Mouse (Mus musculus) heart, embryonic 14.5 days (tissue): ENCODE data around the gene 9930021J03Rik. TPM values are rescaled to one million over a fixed set of nuclear protein-coding genes. Genes with fewer than 3 reads are reported as not detected.

ENCODE experiments used
- ATAC-seq: fragments of 200-750 bp; cut with Nextera tagmentation; 2 replicates; pipeline ENCODE4 v1.8.0; 2017; ENCODE audit warnings: low read depth, moderate TSS enrichment; ENCODE audit not compliant: insufficient number of reproducible peaks, insufficient read depth, low FRiP score
- H3K27ac ChIP-seq, 2 experiments: fragments of 200-500 bp in 1 of 2; fragments of 300-500 bp in 1 of 2; sonication (generic) in 1 of 2; replicated peaks in 1 of 2; 2 replicates each; pipeline ENCODE4 v1.5.1; 2012 to 2014; ENCODE audit warnings: low read depth in 2 of 2, low read length in 2 of 2, control low read depth in 1 of 2, mild to moderate bottlenecking in 1 of 2, mixed read lengths in 1 of 2; ENCODE audit not compliant: control insufficient read depth in 1 of 2, insufficient read depth in 1 of 2
- H3K27me3 ChIP-seq: fragments of 300-500 bp; sonication (generic); 2 replicates; pipeline ENCODE4 v1.6.1; 2014; ENCODE audit warnings: mild to moderate bottlenecking, low read length, control low read depth; ENCODE audit not compliant: control insufficient read depth, insufficient read depth
- H3K36me3 ChIP-seq: fragments of 300-500 bp; sonication (generic); 2 replicates; pipeline ENCODE4 v1.6.1; 2014; ENCODE audit warnings: mild to moderate bottlenecking, control low read depth, low read length, mixed read lengths; ENCODE audit not compliant: control insufficient read depth, insufficient read depth
- H3K4me1 ChIP-seq, 2 experiments: fragments of 200-500 bp in 1 of 2; fragments of 300-500 bp in 1 of 2; sonication (generic) in 1 of 2; 2 replicates each; pipeline ENCODE4 v1.6.1; 2012 to 2014; ENCODE audit warnings: low read length in 2 of 2, control low read depth in 1 of 2, mixed read lengths in 1 of 2; ENCODE audit not compliant: control insufficient read depth in 2 of 2, insufficient read depth in 2 of 2
- H3K4me2 ChIP-seq: fragments of 300-500 bp; sonication (generic); 2 replicates; pipeline ENCODE4 v1.6.1; 2014; ENCODE audit warnings: mild to moderate bottlenecking, low read length
- H3K4me3 ChIP-seq, 2 experiments: fragments of 200-500 bp in 1 of 2; fragments of 300-500 bp in 1 of 2; sonication (generic) in 1 of 2; 2 replicates each; pipeline ENCODE4 v1.5.1; 2012 to 2014; ENCODE audit warnings: low read length in 2 of 2, mild to moderate bottlenecking in 2 of 2, control low read depth in 1 of 2, low read depth in 1 of 2, moderate library complexity in 1 of 2; ENCODE audit not compliant: control insufficient read depth in 1 of 2, insufficient read depth in 1 of 2
- H3K9ac ChIP-seq: fragments of 300-500 bp; sonication (generic); 2 replicates; pipeline ENCODE4 v1.6.1; 2014; ENCODE audit warnings: mild to moderate bottlenecking, low read length
- H3K9me3 ChIP-seq: fragments of 300-500 bp; sonication (generic); 2 replicates; pipeline ENCODE4 v1.6.1; 2016; ENCODE audit warnings: low read length, control low read depth; ENCODE audit not compliant: control insufficient read depth
- WGBS: fragments of 180-500 bp; shearing (Covaris S2); extraction: QIAGEN DNeasy Blood & Tissue Kit; methylation state at CpG from one replicate; pipeline ENCODE4 v1.1.7; 2014; 5-methylcytosine and 5-hydroxymethylcytosine counted together
- polyA plus RNA-seq: library from polyadenylated mRNA; unstranded; fragments of >200 nt; fragmentation: Nextera tagmentation; extraction: Ambion mirVana; gene quantifications from 2 replicates; pipeline ENCODE4 v1.2.1, GENCODE M21; 2014

The 9930021J03Rik gene
- polyA plus RNA-seq, 1 experiment from 2014 or later = 6.0 TPM

- Histone ChIP-seq H3K9ac (no peak overlapping the region), H3K4me1 (no peaks in the 10 kb centered on the region), H3K9me3 (no peaks in the 10 kb centered on the region), H3K27ac (no peak overlapping the region), H3K36me3 (no peaks in the 10 kb centered on the region), H3K27me3 (no peaks in the 10 kb centered on the region), H3K4me2 (no peak overlapping the region), H3K4me3 (no peak overlapping the region)
- WGBS = 80% methylated on average over 3 of the region's 3 CpGs
- ATAC-seq = no peak
Observed at GRCm38 (mm10) chr19:29735421-29735820, 70.4 kb downstream of the 9930021J03Rik start.

- Histone ChIP-seq H3K4me1 (no peaks in the 10 kb centered on the region), H3K36me3 (peaks cover 54% of the 10 kb centered on the region), H3K4me2 (no peak overlapping the region), H3K4me3 (no peak overlapping the region), H3K27me3 (no peaks in the 10 kb centered on the region), H3K27ac (no peak overlapping the region), H3K9me3 (no peaks in the 10 kb centered on the region), H3K9ac (no peak overlapping the region)
- no peak for ATAC-seq
- WGBS = 90% methylated on average over 3 of the region's 3 CpGs
Observed at GRCm38 (mm10) chr19:29718476-29718875, 87.3 kb downstream of the 9930021J03Rik start.

GRCm38 (mm10) chr19:29717854-29718253 lies 87.9 kb downstream of the 9930021J03Rik start:
- WGBS = 89% methylated on average over 3 of the region's 3 CpGs
- Histone ChIP-seq H3K36me3 (peaks cover 54% of the 10 kb centered on the region), H3K4me2 (no peak overlapping the region), H3K4me1 (no peaks in the 10 kb centered on the region), H3K9me3 (no peaks in the 10 kb centered on the region), H3K27ac (no peak overlapping the region), H3K4me3 (no peak overlapping the region), H3K9ac (no peak overlapping the region), H3K27me3 (no peaks in the 10 kb centered on the region)
- ATAC-seq = no peak

DNA sequence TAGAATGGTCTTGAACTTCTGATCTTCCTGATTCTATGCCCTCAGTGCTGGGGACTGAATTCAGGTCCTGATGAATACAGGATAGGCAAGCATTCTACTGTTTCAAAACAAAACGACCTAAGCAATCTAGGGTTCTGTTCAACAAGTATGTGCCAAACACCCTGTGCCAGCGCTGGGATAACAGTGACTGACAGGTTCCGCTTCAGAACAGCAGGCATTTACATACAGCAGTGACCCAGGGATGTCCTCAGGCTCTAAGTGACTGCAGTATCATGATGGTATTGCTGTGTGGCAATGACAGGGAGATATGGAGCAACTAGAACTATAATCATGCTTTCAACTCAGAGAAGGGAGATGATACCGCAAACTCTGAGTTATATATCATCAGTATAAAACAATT lies 92.3 kb downstream of the 9930021J03Rik start:
- no peaks in the 10 kb centered on the region for H3K4me1 ChIP-seq
- ATAC-seq = no peak
- no peak overlapping the region for H3K9ac ChIP-seq
- no peak overlapping the region for H3K4me2 ChIP-seq
- no peak overlapping the region for H3K4me3 ChIP-seq
- no peak overlapping the region for H3K27ac ChIP-seq
- peaks cover 34% of the 10 kb centered on the region for H3K36me3 ChIP-seq
- no peaks in the 10 kb centered on the region for H3K9me3 ChIP-seq
- 79% methylated on average over 4 of the region's 4 CpGs for WGBS
- H3K27me3 ChIP-seq = no peaks in the 10 kb centered on the region

DNA sequence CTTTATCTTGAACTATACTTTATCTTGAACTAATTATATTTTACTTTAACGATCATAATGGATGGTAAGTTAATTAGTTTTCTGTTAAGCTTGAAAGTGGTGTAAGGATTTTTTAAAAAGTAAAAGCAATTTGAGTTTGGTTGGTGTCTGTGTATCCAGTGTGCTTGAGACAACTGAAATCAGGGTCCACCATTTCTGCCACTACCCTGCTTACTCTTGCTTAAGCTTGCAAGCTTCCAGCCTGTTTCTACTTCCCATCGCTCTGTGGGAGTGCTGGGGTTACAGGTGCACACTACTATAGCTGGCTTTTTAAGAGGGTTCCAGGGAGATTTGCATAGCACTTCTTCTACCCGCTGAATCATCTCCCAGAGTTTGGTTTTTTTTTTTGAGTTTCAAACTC lies 96.3 kb downstream of the 9930021J03Rik start:
- no peaks in the 10 kb centered on the region for H3K4me1 ChIP-seq
- WGBS = 75% methylated on average over 3 of the region's 3 CpGs
- H3K27ac ChIP-seq = no peak overlapping the region
- H3K4me2 ChIP-seq = no peak overlapping the region
- no peak overlapping the region for H3K4me3 ChIP-seq
- 0 out of 2 replicates have a peak, but pooled peaks cover 5% of the 10 kb centered on the region for H3K36me3 ChIP-seq
- no peaks in the 10 kb centered on the region for H3K9me3 ChIP-seq
- H3K27me3 ChIP-seq = no peaks in the 10 kb centered on the region
- H3K9ac ChIP-seq = no peak overlapping the region
- no peak for ATAC-seq

GRCm38 (mm10) chr19:29708461-29708860 lies 97.3 kb downstream of the 9930021J03Rik start:
- WGBS = 63% methylated on average over 5 of the region's 5 CpGs
- no peaks in the 10 kb centered on the region for H3K27me3 ChIP-seq
- H3K4me3 ChIP-seq = peak overlapping the region in 1 of 2 experiments; percentile 30; a peak in 2 of 4 replicates
- peak overlapping the region; percentile 54 for H3K4me2 ChIP-seq
- no peaks in the 10 kb centered on the region for H3K4me1 ChIP-seq
- H3K36me3 ChIP-seq = no peaks in the 10 kb centered on the region
- H3K9me3 ChIP-seq = no peaks in the 10 kb centered on the region
- no peak overlapping the region for H3K27ac ChIP-seq
- no peak for ATAC-seq
- H3K9ac ChIP-seq = no peak overlapping the region

DNA sequence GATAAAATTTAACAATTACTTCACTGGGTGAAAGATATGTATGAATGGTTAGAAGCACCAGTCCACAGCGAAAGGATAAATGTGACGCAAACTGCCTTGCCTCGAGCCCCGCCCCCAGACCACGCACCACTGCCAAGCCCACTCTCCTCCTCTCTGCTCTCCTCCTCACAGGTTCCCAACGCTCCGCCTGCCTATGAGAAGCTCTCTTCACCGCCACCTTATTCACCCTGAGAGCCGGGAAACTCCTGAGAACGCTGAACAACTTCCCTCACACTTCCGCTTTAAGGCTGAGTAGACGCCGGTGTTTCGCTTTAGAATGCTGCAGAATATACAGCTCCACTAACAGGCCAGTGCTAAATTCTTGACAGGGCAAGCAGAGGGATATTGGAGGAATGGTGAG lies 97.8 kb downstream of the 9930021J03Rik start:
- H3K27me3 ChIP-seq = no peaks in the 10 kb centered on the region
- peak overlapping the region; percentile 54 for H3K4me2 ChIP-seq
- ATAC-seq = no peak
- H3K9me3 ChIP-seq = no peaks in the 10 kb centered on the region
- H3K36me3 ChIP-seq = no peaks in the 10 kb centered on the region
- 56% methylated on average over 14 of the region's 14 CpGs for WGBS
- H3K27ac ChIP-seq = no peak overlapping the region
- no peaks in the 10 kb centered on the region; a peak in 1 of 4 replicates for H3K4me1 ChIP-seq
- H3K4me3 ChIP-seq = peak overlapping the region; percentile 25 to 30
- no peak overlapping the region for H3K9ac ChIP-seq

DNA sequence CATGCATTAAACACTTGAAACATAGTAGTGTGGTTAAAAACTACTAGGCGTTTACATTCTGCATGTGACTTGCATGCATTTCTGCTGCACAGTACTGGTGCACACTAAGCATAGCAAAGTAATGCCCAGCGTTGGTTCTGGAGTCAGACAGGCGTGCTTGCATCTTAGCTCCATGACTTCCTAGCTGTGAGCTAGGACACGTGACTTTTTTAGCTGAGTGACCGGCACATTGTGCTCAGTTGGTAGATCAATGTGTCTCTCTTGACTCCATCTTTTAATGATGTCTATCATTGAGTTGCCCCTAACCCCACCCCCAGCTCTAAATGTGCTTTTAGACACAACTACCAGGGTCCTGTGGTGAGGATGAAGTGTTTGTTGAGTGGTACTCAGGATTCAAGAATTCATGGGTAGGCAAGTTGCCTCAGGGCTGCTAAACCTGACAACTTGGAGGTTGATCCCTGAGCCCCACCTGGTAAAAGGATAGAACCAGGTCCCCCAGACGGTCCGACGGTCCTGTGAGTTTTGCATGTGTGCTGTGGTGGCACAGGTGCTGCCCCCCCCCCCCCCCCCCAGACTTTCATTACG lies 98.4 kb downstream of the 9930021J03Rik start:
- ATAC-seq = no peak
- peak overlapping the region; percentile 54 for H3K4me2 ChIP-seq
- no peaks in the 10 kb centered on the region for H3K9me3 ChIP-seq
- WGBS = 81% methylated on average over 9 of the region's 9 CpGs
- H3K4me1 ChIP-seq = no peaks in the 10 kb centered on the region; a peak in 1 of 4 replicates
- no peak overlapping the region for H3K9ac ChIP-seq
- no peak overlapping the region for H3K4me3 ChIP-seq
- no peaks in the 10 kb centered on the region for H3K36me3 ChIP-seq
- H3K27me3 ChIP-seq = no peaks in the 10 kb centered on the region
- no peak overlapping the region for H3K27ac ChIP-seq
